Mouse (Mus musculus) CD4-positive, CD25-positive, alpha-beta regulatory T cell, adult 9 weeks (primary cell): Measurements from ENCODE around the gene Tuba3b. TPM values are rescaled to one million over a fixed set of nuclear protein-coding genes. Genes with fewer than 3 reads are reported as not detected.

Experiments
- polyA plus RNA-seq: library from polyadenylated mRNA; unstranded; fragments of 100-300 nt; shearing (Covaris generic); gene quantifications from one replicate; pipeline ENCODE4 v1.2.1, GENCODE M21; 2017

The Tuba3b gene
- not detected for polyA plus RNA-seq

GRCm38 (mm10) chr6:145615666-145616210 lies at the start of gene Tuba3b:
Gene Tuba3b (plus strand): TSS chr6:145615757.

GRCm38 (mm10) chr6:145614219-145614618 lies 1.3 kb upstream of the Tuba3b start, which contains the start of gene Lmntd1:
Gene Lmntd1 (minus strand): TSS chr6:145614319.

Other genes with a start within 250 kb of the Tuba3b start
- gene Lmntd1, start 1.4 kb upstream of the Tuba3b start, polyA plus RNA-seq, result not detected
- not detected for gene Rassf8, start 131.0 kb downstream of the Tuba3b start, polyA plus RNA-seq
- gene Bhlhe41, start 249.8 kb downstream of the Tuba3b start, polyA plus RNA-seq, result 0.09 TPM